Mouse (Mus musculus) gonadal fat pad, adult 2 months (tissue): ENCODE results near the gene Tmem37. TPM values are rescaled to one million over a fixed set of nuclear protein-coding genes. Genes with fewer than 3 reads are reported as not detected.

Source experiments
- DNase-seq: peaks from one replicate; pipeline ENCODE4 v3.0.0-alpha.2; 2012; ENCODE audit warnings: low read depth
- polyA plus RNA-seq: library from polyadenylated mRNA; depleted of rRNA; stranded (reverse); fragments of >200 nt; gene quantifications from 2 replicates; pipeline ENCODE4 v1.2.3, GENCODE M21; 2012; rRNA removed

Tmem37 gene
- 63.7 and 64.2 TPM in 2 replicates for polyA plus RNA-seq

DNA sequence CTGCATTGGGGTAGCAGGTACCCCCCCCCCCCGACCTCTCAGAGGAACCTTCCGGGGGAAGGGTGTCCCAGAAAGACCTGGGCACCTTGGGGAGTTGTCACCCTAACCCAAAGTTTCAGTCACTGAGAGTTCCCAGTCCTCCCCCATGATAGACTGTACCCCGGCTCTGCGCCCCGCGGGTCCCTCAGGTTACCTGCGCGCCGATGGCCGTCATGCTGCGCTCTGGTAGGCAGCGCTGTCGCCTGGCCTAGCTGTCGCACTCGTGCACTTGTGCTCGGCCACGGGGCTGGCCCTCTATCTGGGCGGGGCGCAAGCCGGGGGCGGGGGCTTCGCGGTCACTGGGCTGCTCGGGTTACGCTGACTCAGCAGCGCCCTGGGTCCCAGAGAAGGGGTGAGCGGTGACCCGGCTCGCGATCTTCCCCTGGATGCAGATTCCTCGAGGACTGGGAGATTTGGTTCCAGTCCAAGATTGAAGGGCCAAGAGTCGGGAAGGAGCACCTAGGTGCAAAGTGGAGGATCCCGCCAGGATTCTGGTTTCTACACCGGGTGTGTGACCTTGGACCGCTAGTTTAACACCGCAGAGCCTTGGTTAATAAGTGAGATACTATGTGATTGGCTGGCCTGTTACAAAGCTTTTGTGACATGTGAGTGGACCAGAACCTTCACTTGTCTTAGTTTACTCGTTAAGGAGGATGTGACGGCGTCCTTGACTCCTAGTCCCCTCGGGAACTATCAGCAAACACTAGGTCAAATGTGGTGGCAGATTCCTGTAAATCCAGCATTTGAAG is at the start of gene Tmem37:
Gene Tmem37 (minus strand): TSS at position 556 of the 788 bp plus-strand sequence.
- DNase-seq = no peak

DNA sequence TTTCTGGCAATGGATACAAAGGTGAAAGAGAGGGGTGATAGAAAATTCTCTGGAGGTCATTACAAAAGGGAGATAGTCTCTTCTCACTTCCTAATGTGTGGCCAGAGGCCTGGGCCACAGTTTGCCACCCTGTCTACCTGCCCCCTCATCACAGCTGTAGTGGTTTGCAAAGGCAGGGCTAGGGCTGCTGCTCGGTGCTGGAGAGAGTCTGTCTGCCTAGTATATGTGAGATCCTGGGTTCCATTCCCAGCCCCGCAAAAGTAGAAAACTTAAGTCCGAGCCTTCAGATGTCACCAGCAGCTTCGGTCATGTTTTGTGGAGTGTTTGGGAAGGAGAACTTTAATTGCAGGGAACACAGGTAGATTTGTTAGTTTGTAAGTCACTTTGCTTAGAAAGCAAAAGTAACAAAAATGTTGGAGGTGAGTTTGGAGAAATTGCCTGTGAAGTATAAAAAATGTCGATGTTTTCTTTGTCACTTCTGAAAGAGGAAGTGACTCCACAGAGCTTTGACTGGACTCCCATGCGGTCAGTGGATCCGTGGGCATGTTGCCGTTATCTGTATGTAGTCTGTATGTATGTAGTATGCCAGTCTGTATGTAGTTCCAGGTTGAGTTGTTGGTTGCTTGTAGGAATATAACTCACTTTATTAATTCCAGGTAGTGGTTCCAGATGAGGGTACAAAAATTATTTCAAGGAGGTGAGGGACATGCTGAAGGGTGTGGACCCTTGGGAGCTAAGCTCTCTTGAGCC is 48.9 kb upstream of the Tmem37 start:
- DNase-seq = no peak

- DNase-seq = no peak
Observed at GRCm38 (mm10) chr1:120121930-120122530, 48.2 kb upstream of the Tmem37 start.

DNA sequence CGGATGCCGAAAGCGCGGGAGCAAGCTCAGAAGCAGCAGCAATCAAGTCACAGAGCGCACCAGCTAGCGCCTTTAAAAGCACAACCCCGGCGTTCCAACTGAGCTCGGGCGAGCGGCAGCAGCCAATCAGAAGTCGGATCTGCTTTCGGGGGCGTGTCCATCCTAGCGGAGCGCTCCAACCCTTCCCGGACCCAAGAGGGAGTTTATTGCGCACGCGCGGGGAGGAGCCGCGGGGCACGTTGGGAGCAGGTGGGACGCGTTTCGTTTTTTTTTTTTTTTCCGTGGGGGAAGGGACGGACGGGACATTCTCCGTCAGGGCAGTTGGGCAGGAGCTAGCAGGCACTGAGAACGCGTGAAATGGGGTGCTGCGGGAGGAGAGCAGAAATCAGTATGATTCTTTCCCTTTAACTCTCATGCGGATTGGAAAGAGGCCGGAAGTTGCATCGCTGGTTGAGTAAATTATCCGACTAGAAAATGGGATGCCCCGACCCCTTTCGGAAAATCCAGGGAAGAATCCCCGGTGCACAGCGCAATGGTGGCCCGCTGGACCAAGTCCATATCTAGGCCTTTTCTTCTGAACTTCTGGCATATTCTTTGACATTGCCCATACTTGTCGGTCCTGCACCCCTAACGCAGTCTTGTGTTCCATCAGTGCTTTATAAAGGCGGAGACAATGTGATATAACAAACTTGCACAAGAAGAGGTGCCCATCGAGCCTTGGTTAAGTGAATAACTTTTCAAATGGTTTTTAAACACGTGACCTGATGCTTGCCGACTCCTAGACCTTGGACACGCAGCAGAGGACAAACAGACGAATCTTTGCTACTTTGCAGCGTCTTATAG is 47.3 kb upstream of the Tmem37 start, which contains the start of the genes Dbi and 3110009E18Rik:
Gene Dbi (minus strand): TSS at position 110 of the 843 bp plus-strand sequence.
Gene 3110009E18Rik (plus strand): TSS at position 219 of the 843 bp plus-strand sequence.
- no peak for DNase-seq

DNA sequence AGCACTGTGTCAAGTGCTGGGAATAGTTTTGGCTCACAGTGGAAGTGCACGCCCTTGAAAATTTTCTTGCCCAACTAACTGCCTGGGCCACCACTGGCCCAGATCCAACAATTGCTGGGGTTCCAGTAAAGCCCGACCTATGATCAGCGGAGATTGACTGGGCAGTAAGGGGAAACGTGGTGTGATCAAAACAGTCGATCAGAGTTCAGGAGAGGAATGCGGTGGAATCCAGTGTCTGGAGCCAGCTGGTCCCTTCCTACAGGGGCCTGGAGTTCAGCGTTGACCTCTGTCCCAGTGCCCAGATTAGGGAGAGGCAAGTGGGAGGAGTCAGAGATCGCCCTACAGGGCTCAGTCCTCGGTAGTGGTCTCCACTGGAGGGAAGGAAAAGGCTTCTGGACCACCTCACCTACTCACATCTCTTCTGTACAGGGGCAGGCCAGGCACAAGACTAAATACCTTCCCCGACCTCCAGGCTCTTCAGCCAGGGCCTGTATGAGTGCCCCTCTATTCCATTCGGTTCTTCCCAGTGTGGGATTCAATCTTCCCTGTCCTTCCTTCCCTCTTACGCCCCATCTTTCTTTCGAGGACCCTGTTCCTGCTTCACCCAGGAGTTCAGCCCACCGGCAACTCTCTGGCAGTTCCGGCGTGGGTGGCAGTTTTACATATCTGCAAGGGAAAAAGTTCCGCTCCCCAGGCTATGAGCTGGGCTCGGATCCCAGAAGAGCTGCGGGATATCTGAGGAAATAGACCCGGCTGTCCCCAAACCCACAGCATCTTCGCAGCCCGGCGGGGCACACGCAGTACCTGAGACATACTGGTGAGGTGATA is 46.5 kb upstream of the Tmem37 start:
- no peak for DNase-seq

- DNase-seq = no peak
Observed at GRCm38 (mm10) chr1:120119389-120119788, 45.5 kb upstream of the Tmem37 start.

GRCm38 (mm10) chr1:120118854-120119253 is 45.0 kb upstream of the Tmem37 start:
- DNase-seq = no peak

DNA sequence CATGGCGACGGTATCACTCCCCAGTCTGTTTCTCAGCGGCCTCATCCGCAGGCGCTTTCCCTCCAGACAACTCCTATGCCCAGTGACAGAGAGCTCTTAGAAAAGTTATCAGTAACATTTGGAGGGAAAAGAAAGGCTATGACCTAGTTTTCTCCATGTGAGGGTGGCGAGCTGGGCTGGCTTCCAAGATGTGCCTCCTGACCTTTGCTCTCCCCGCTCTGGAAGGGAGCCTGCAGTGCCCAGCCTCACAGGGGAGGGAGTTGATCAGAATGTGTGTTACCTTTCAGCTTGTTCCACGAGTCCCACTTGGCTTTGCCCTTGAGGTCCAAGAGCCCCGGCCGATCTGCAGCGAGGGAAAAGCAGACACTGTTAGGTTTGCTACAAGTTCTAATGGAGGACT is 42.2 kb upstream of the Tmem37 start:
- no peak for DNase-seq

GRCm38 (mm10) chr1:120115671-120116081 is 41.8 kb upstream of the Tmem37 start:
- no peak for DNase-seq

DNA sequence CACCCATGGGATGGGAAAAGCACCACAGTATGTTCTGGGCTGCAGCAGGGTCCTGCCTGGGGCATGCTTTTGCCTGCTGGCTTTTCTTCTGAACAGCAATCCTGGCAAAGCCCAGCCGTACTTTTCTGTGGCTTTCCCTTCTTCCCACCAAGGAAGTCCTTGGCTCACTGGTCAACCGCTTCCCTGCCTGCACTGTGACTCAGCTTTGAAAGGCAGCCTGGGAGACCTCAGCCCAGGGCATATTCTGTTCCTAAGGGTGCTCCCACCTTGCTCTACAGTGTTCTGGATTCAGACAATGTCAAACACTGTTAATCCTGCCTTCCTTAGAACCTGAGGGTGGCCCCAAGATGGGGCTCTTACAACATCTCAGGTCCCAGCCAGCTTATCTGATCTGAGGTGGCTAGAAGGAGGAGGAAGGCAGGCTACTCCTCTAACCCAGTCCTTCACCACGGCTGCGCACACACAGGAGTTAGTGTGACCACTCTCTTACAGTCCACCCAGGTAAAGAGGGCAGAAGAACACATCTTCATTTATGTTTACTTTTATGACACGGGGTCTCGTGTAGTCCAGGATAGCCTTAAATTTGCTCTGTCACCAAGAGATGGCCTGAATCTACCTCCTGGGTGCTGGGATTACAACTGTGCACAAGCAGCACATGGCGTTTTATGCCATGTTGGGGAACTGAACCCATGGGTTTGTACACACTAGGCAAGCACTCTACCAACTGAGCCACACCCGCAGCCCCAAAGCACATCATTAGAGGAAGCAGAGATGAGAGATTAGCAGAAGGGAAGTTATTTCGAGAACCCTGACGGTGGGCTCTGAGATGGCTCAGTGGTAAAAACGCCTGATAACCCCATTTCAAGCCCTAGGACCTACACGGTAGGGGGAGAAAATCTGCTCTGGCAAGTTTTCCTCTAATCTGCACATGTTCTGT is 38.6 kb upstream of the Tmem37 start:
- no peak for DNase-seq

DNA sequence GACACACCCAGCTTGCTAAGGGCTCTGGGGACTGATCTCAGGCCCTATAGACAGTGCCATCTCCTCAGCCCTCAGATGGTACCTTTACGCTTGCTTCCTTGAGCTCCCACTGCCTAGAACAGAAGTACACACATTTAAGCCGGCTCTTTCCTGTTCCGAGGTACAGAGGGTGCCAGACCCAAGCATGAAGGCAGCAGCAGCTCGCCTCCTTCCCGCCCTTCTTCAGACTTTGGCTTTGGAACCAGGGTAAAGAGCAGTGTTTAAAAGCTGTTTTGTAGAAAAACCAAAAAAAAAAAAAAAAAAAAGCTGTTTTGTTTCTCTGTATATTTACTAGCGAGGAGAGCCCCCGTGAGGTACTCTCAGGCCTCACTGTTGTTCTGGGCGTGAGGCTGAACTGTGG is 37.9 kb upstream of the Tmem37 start:
- no peak for DNase-seq

DNA sequence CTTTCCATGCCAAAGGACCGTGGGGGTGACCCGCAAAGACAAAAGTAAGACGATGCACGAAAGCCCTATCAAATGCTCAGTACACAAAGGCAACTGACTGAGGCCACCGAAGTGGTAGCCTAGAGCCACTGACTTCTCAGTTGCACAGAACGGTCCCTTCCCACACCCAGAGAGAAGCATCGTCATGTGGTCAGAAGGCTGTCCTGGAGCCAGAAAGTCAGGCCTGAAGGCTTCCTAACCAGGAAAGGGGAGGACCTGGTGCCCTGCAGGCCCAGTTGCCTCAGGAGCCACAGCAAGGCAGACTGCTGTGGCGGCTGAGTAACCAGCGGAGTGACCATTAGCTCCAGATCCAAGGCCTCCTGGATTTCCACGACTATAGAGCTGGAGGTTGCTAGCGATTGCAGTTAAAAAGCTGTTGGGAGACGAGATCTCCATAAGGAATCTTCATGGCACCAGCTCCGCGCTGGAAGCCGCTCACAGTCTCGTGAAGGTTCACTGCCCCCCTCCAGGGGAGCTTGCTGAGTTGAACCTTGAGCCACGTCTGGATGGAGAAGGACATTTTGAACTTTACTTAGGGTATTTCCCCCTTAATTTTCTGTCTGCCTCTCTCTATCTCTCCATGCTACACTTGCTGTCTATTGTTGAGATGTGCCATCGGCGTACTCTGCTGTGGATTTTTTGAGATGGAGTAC is 36.0 kb upstream of the Tmem37 start:
- no peak for DNase-seq

GRCm38 (mm10) chr1:120105556-120105959 is 31.7 kb upstream of the Tmem37 start:
- no peak for DNase-seq

DNA sequence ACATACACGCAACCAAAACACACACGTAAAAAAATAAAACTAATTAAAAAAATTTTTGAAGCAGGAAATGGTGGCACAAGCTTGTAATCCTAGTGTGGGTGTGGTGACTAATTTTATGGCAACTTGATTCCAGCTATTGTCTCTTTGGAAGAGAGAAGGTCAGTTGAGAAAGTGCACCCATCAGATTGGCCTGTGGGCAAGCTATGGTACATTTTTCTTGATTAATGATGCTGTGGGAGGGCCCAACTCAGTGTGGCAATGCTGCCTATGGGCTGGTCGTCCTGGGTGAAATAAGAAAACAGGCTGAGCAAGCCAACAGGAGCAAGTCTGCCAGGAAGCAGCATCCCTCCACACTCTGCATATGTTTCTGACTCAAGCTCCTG is 27.3 kb upstream of the Tmem37 start:
- DNase-seq = no peak

- no peak for DNase-seq
Observed at GRCm38 (mm10) chr1:120100456-120101226, 26.8 kb upstream of the Tmem37 start.

GRCm38 (mm10) chr1:120099483-120099882 is 25.6 kb upstream of the Tmem37 start:
- no peak for DNase-seq

DNA sequence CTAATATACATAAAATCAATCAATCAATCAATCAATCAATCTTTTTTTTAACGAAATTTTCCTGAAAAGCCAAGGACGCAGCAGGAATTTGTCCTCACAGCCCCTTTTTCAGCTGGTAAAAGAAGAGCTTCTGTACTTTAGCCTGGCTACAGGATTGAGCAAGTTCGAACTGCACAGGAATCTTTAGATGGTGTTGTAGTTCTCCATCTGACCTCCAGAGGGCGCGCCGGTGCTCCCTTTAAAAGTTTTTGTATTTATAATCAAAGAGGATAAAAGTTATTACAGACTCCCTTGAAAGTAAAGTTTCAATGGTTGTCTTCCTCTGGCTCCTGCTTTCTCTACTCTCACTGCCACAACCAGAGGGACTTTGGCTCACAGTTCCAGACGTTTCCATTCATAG is 24.5 kb upstream of the Tmem37 start:
- DNase-seq = no peak

DNA sequence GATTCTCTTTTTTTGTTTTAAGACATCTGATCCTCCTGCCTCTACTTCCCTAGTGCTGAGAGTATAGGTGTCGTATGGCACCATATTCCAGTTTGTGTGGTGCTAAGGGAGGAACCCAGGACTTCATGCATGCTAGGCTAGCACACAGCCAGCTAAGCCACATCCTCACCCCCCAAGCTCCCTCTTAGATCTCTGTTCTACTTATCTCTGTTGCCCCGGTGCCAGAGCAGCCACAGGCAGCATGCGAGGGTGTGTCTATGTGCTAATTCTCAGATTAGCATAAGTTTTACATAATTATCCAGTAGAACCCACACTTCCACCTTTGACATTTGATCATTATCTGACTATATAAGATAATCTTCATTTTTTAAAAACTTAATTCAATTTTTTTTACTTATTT is 21.0 kb upstream of the Tmem37 start:
- no peak for DNase-seq
